Mouse (Mus musculus): ENCODE measurements around the gene Bard1.

DNA sequence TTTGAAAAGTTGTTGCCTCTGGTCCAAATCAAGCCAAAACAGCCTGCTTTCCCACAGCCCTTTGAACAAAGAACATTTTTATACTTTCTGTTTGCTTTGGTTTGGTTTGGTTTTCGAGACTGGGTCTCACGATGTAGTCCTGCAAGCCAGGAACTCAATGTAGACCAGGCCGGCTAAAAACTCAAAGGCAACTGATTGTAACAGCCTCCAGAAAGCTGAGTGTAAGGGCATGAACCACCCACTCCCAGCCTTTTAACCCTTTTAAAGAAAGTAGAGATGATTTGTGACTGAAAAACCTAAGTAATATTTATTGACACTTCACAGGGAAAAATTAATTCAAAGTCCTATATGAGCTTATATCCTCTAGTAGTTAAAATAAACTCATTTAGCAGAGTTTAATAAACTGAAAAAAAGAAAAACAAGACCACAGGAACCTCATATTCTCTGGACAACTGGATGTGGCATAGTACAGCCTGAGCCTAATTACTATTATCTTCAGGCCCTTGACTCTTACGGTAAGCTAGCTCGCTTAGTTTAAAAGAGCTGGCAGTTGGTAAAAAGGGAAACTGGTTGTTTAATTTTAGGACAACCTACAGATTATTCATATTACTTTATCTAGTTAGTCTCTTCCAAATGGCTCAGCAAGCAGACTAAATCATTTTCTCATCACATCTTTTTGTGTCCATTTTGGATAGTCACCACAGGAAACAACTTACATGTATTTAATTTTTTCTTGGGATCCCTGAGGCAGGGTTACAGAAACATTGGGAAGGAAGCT is 2.2 kb downstream of the Bard1 start:
- TF ChIP-seq CTCF (IDR thresholded peaks at IDR 0.05; ENCODE audit: low read depth) (no peak), EP300 (IDR thresholded peaks at IDR 0.05; ENCODE audit: low read depth) (no peak)
